Mouse (Mus musculus) embryo, embryonic 11.5 days (tissue): ENCODE results near the gene Bank1.

ENCODE experiments used
- DNase-seq: peaks from one replicate; pipeline ENCODE4 v3.0.0-alpha.2; 2012; ENCODE audit warnings: low read depth, low spot score

Bank1 gene

GRCm38 (mm10) chr3:136254713-136255112 lies 71.2 kb downstream of the Bank1 start:
- no peak for DNase-seq

DNA sequence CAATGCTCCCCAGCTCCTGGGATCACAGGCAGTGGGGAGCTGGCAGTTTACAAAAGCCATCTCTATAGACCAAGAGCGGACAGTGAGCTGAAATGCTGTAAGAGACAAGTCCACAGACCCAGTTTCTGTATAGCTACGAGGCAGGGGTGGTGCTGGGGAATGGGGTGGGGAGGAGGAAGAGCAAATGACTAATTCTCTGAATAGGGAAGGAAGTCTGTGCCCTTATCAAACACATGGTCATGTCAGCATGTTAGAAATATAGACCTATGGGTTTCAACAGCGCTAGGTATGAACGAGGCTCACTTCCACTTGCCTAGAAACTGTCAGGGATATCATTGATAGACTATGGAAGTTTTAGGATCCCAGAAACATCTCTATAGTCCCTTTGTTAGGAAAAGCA lies 73.0 kb downstream of the Bank1 start:
- DNase-seq = no peak

DNA sequence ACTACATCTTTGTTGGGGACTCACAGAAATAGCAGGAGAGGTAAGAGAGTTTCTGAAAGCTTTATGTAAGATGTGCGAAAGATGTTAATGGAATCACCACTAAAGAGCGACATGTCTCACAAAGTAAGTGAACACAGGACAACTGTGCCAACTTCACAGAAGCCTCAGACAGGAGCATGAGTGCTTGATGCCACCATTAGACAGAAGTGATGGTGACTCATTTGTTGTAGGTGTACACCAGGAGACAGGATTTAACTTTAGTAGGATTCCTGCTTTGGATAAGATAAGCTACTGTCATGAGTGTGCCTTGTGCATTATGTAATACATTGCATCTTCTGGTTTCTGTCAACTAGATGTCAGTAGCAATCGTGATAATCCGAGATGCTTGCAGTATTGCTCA lies 74.3 kb downstream of the Bank1 start:
- DNase-seq = no peak

- no peak for DNase-seq
These were observed 78.5 kb downstream of the Bank1 start for GRCm38 (mm10) chr3:136247331-136247730.

DNA sequence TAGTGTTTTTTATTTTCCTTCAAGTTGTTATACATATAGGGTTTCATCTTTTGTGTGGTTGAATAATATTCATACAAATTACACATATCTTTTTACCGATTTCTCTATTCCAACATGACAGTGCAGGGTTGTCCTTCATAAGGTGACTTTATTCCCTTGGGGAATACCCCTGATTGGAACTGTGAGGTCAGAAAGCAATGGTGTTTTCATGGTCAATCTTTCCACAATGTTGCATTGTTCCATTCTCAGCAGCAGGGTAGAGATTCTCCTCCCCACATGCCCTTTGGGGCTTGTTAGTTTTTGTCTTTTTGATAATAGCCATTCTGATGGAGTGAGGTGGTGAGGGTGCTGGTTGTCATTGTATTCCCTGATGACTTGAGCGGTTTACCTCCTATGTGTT lies 80.9 kb downstream of the Bank1 start:
- no peak for DNase-seq

DNA sequence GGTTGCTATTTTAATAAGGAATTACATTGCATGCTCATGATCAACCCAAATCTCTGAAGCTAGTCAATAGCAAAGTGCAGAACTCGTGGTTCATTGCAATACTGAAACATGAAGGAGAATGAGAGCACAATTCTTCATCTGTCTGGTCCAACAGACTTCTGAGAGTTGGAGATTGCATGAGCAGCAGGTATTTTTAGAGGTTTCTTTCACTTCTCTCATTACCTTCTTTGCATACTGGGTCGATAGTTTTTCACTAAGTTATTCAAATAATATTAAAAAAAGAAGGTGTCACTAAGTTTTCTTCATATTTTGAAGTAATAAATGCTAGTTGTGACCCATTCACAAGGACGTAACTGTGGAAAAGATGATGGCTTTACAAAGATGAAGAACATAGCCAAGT lies 87.1 kb downstream of the Bank1 start:
- DNase-seq = no peak

DNA sequence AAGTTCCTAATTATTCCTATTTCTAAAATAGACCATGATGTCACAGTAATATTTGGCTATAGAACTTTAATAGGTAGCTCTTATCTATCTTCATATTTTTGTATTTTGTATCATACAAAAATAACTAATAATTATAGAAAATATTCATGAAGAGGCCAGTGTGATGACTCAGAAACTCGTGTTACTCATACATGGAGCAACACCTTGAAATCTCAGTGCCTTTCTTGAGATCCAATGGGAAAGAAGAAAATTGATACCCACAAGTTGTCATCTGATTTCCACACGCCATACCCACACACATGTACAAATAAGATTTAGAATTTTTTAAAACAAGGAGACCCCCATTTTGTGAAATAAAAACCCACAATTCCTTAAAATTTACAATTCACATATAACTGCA lies 92.4 kb downstream of the Bank1 start:
- no peak for DNase-seq

DNA sequence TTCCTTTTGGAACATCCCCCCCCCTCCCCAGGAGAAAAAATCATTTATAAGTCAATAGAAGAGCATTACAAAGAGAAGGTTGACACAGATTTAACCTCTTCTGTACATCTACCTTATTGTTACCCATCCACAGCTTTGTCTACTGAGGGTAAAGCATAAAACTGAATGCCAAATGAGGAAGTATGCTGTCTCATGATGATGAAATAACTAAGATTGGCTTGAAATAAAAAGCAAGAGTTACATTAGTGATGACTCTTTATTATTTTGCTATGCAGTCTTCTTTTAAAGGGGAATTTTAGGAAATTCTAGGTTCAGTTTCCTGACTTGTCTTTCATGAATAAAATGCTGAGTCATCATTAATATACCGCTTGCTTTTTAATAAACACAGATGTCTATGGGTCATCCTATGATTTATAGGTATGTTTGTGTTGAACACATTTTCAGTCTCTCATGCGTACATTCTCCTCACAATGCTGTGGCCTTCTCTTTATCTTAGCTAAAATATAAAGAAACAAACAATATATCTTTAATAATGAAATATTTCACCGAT lies 95.2 kb downstream of the Bank1 start:
- DNase-seq = no peak

- DNase-seq = no peak
These were observed 136.1 kb downstream of the Bank1 start for GRCm38 (mm10) chr3:136189661-136190228.

- DNase-seq = no peak
These were observed 139.2 kb downstream of the Bank1 start for GRCm38 (mm10) chr3:136186548-136187113.

GRCm38 (mm10) chr3:136171631-136172030 lies 154.2 kb downstream of the Bank1 start:
- no peak for DNase-seq

DNA sequence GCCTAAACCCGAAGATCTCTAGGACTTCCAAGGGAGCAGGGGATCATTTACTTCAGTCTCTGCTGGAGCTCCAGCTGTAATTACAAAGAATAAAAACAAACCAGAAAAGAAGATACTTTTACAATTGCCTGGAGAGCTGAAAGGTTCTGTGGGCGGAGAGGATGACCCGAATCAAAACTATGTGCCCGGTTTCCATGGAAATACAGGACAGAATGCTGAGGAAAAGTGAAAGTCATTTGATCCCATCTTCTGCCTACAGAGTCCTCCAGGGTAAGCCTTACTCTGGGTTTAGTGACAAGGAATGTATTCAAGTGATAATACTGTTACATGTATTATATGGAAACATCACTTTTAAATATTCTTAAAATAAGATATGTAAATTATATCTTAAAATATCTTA lies 157.8 kb downstream of the Bank1 start:
- no peak for DNase-seq

GRCm38 (mm10) chr3:136166671-136167070 lies 159.2 kb downstream of the Bank1 start:
- DNase-seq = no peak

- DNase-seq = no peak
These were observed 159.9 kb downstream of the Bank1 start for GRCm38 (mm10) chr3:136166033-136166361.

DNA sequence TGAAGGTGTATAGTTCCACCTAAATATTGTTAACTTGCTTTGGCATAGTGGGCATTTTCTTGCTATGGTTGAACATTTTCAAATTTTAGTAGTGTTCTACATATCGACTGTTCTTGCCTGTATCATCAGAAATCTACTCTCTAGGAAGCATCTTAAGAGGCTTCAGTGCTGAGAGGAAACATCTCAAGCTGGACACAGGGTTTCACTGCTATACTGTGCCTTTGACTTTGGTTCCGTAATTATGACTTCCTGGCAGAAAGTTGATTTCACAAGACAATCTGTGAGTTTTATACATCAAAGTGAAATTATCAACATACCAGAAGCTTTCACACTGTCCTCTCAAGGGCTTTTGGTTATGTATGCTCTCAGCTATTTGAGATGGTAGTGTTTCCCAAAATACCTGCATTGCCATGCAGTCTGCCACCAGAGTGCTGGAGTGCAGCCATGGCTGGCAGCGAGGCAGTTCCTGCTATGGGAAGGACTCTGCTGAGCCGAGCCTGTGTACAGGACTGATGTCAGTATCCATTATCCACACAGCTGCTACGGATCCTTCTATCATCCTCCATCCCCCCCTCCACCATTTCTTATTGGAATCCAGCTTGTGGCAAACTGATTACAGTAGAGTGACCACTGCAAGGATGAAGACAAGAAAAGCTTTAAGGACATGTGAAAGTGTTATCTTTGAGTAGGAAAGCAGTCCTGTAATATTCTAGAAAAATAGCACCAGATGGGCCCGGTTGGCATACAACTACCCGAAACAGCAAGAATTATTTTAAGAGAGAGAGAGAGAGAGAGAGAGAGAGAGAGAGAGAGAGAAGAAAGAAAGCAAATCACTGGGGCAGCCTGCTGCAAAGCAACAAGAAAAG lies 160.5 kb downstream of the Bank1 start:
- DNase-seq = no peak

- no peak for DNase-seq
These were observed 167.8 kb downstream of the Bank1 start for GRCm38 (mm10) chr3:136158059-136158458.

DNA sequence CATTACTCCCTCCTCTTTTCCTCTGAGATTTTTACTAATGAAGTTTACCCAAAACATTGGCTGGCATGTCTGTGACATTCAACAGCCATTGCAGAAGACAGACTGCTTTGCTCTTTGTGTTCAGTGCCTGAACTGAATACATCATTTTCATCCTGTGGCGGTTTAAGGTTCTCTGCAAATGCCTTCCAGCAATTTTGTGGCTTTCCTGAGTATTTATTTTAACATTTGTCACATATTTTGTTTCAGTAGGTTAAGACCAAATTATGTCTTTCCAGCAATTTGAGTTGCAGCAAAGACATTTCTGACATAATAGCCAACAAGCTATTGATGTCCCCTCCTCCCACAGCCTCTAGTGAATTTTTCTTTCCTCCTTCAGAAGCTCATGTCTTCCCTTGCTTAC lies 170.3 kb downstream of the Bank1 start:
- no peak for DNase-seq

DNA sequence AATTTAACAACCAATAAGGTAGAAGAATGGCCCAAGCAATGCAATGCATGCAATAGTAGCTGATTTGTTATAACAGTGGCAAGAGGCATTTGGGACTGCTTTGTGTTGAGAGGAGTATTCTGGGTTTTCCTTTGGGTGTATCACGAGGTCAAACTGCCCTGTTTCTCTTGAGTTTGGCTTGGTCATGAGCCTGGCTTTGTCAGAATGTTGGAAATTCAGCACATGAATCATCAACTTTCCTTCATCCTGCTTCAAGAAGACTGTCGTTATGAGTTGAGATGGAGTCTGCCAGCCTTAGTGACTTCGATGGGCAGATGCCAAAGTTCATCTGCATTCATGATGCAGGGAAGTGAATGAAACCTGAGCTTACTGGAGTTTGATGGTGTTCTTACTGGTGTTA lies 175.0 kb downstream of the Bank1 start:
- no peak for DNase-seq

DNA sequence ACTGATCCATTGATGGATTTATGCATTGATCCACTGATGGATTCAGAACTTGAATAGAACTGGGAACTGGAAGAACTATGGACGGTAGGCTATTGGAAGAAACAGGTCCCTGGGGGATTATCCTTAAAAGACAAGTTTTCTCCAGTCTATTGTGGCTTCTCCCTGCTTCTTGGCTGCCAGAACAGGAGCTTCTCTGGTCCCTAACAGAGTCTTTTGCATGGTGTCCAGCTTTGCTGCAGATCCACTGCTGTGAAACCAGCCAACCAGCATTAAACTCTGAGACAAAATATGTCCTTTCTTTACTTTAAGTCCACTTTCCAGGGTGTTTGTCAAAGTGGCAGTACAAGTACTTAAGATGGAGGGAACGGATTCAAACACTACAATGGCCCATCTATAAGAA lies 178.7 kb downstream of the Bank1 start:
- DNase-seq = no peak

GRCm38 (mm10) chr3:136132013-136132412 lies 193.9 kb downstream of the Bank1 start:
- DNase-seq = no peak

DNA sequence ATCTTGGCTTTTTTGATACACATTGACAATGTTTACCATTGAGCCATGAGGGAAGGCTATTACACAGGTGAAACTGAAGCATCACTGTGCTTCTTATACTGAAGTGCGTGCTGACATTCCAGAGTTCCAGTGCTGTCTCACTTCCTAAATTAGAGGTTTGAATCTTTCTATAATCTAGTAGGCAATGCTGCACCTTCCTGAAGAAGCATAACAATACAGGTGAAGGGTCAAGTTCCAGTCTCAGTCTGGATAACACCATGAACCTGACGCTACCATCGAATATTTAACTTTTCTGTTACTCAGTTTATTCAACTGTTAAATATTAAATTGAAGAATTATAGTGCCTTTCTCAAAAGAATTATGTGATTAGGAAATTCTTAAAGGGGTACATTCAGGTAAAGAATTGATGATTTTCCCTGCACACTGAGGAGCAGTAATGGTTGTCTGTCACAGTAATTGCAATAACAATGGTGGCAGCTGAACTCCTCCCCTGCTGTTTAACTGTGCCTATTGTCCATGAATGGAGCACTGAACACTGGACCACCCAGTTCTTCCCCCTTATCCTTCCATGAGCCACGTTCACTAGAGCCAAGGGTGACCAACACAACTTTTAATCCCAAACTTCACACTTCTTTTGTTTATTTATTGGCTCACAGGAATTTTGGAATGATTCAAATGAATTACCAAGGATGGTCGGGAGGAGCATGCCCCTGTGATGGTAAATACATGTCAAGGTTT lies 210.2 kb downstream of the Bank1 start:
- DNase-seq = no peak
